Mouse (Mus musculus) midbrain, embryonic 16.5 days (tissue): ENCODE measurements around the gene Flad1. TPM values are rescaled to one million over a fixed set of nuclear protein-coding genes. Genes with fewer than 3 reads are reported as not detected.

Experiments
- ATAC-seq: fragments of 200-750 bp; cut with Nextera tagmentation; 2 replicates; pipeline ENCODE4 v1.8.0; 2017; ENCODE audit warnings: moderate TSS enrichment
- H3K27ac ChIP-seq: fragments of 300-500 bp; sonication (generic); 2 replicates; pipeline ENCODE4 v1.5.1; 2014; ENCODE audit warnings: mild to moderate bottlenecking, low read length, mixed read lengths
- H3K27me3 ChIP-seq: fragments of 300-500 bp; sonication (generic); 2 replicates; pipeline ENCODE4 v1.6.1; 2014; ENCODE audit warnings: low read depth, low read length, mixed read lengths; ENCODE audit not compliant: control insufficient read depth, insufficient read depth
- H3K36me3 ChIP-seq: fragments of 300-500 bp; sonication (generic); 2 replicates; pipeline ENCODE4 v1.6.1; 2014; ENCODE audit warnings: mild to moderate bottlenecking, low read length, moderate library complexity, mixed read lengths; ENCODE audit not compliant: control insufficient read depth, insufficient read depth
- H3K4me1 ChIP-seq: fragments of 300-500 bp; sonication (generic); 2 replicates; pipeline ENCODE4 v1.6.1; 2014; ENCODE audit warnings: mild to moderate bottlenecking, low read length, mixed read lengths; ENCODE audit not compliant: control insufficient read depth, insufficient read depth
- H3K4me2 ChIP-seq: fragments of 300-500 bp; sonication (generic); 2 replicates; pipeline ENCODE4 v1.6.1; 2014; ENCODE audit warnings: mild to moderate bottlenecking, low read length, mixed read lengths
- H3K4me3 ChIP-seq: fragments of 300-500 bp; sonication (generic); 2 replicates; pipeline ENCODE4 v1.5.1; 2014; ENCODE audit warnings: low read depth, mild to moderate bottlenecking, low read length, moderate library complexity, mixed read lengths
- H3K9ac ChIP-seq: fragments of 300-500 bp; sonication (generic); 2 replicates; pipeline ENCODE4 v1.6.1; 2014; ENCODE audit warnings: low read depth, low read length, mixed read lengths
- H3K9me3 ChIP-seq: fragments of 300-500 bp; sonication (generic); replicated peaks from 2 replicates; pipeline ENCODE4 v1.6.1; 2014; ENCODE audit warnings: mild to moderate bottlenecking, low read length, mixed read lengths; ENCODE audit not compliant: control insufficient read depth, poor library complexity, severe bottlenecking
- WGBS: fragments of 180-500 bp; shearing (Covaris S2); extraction: QIAGEN DNeasy Blood & Tissue Kit; methylation state at CpG from one replicate; pipeline ENCODE4 v1.1.7; 2014; 5-methylcytosine and 5-hydroxymethylcytosine counted together
- polyA plus RNA-seq: library from polyadenylated mRNA; unstranded; fragments of >200 nt; fragmentation: Nextera tagmentation; extraction: Ambion mirVana; gene quantifications from 2 replicates; pipeline ENCODE4 v1.2.1, GENCODE M21; 2015

Gene Flad1
- 35.4 and 39.1 TPM in 2 replicates for polyA plus RNA-seq

DNA sequence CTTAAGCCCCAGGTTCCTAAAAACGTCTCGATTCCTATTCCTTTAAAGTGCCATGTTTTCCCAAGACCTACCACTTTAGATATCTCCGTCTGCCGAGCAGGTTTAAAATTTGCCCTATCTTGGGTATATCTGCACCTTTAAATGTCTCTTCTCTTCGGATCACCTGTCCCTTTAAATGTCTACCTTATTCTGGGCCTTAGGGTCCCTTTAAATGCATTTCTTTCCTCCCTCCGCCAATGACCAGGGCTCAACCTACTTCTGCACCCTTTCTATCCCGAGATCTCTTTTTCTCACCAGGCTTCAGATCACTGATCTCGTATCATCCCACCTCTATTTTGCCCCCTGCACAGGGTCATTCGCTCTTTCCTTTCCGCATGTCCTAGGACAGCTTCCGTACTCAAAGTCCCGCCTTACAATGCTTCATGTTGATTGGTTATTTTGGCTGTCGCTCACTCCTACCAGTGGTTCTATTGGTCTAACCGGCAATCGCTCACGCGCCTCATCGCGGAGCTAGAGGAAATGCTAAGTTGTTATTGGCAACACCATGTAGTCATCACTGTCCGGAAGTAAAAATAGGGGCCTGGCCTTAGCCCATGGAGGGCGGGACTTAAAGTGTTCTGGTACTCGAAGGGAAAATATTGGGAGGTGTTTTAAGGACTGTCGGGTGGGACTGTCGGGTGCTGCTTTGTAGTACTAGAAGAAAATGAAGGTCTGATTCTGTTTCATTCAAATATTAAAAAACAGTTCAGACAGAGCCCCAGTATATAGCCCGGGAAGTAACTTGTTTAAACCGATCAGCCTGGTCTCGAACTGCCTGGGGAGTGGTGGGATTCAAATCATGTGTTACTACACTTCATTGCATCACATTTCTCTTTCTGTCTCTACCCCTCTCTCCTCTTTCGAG, at the start of gene Flad1:
Flad1 (minus strand) TSS at position 381 of the 904 bp plus-strand sequence.
- Histone ChIP-seq H3K27me3 (no peaks in the 10 kb centered on the region), H3K4me1 (peaks cover 11% of the 10 kb centered on the region), H3K27ac (peak within 1 kb of the TSS; percentile 65), H3K4me3 (peak within 1 kb of the TSS; percentile 48), H3K9me3 (no peaks in the 10 kb centered on the region), H3K4me2 (peak within 1 kb of the TSS; percentile 85), H3K36me3 (peaks cover 10% of the 10 kb centered on the region; the same call in 1 of the 2 replicates), H3K9ac (peak within 1 kb of the TSS; percentile 65)
- WGBS, result 6% methylated on average over 28 of the region's 28 CpGs
- ATAC-seq, result peak; percentile 100

- Histone ChIP-seq H3K27me3 (no peaks in the 10 kb centered on the region), H3K4me3 (peak overlapping the region; percentile 84), H3K36me3 (no peaks in the 10 kb centered on the region), H3K4me1 (peaks cover 17% of the 10 kb centered on the region), H3K27ac (peak overlapping the region; percentile 95), H3K9me3 (no peaks in the 10 kb centered on the region), H3K4me2 (peak overlapping the region; percentile 71), H3K9ac (peak overlapping the region; percentile 91)
- 1% methylated on average over 33 of the region's 36 CpGs for WGBS
- peak; percentile 86 for ATAC-seq
Measured at GRCm38 (mm10) chr3:89458965-89459807, 47.5 kb upstream of the Flad1 start.

DNA sequence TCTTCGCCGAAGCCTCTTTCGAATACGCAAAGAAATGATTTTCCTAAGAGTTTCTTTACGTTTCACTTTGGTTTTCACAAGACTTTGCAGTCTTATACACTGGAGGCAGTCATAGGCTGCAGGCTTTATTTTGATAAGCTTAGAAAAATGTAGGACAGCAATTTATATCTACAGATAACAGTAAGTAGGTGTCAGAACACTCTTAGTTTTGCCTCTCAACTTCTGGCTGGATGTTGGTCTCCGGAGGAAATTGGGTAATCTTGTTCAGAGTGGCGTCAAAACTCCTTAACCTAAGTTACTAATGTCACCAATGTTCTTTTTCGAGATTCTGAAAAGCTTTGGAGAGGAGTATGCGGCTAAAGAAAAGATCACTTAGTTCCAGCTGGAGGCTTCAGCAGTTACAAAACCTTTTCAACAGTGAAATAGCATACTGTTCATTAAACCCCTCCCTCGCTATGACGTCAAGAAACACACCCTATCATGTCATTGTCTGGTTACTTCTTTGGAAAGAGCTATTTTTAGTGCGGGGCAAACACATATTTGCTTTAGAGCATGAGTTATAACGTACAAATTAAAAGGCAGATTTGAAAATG, 46.8 kb upstream of the Flad1 start:
- H3K4me1 ChIP-seq, result peaks cover 17% of the 10 kb centered on the region
- H3K4me2 ChIP-seq, result peak overlapping the region; percentile 71
- H3K9ac ChIP-seq, result no peak overlapping the region
- no peaks in the 10 kb centered on the region for H3K27me3 ChIP-seq
- WGBS, result 47% methylated on average over 13 of the region's 13 CpGs
- no peaks in the 10 kb centered on the region for H3K36me3 ChIP-seq
- H3K4me3 ChIP-seq, result peak overlapping the region; percentile 84
- H3K9me3 ChIP-seq, result no peaks in the 10 kb centered on the region
- ATAC-seq, result peak; percentile 59
- H3K27ac ChIP-seq, result peak overlapping the region; percentile 95

- no peak for ATAC-seq
- WGBS, result 31% methylated on average over 10 of the region's 10 CpGs
- Histone ChIP-seq H3K4me3 (no peak overlapping the region), H3K27me3 (no peaks in the 10 kb centered on the region), H3K4me1 (peaks cover 20% of the 10 kb centered on the region), H3K9ac (no peak overlapping the region), H3K4me2 (no peak overlapping the region), H3K9me3 (no peaks in the 10 kb centered on the region), H3K27ac (no peak overlapping the region), H3K36me3 (no peaks in the 10 kb centered on the region)
Measured at GRCm38 (mm10) chr3:89456726-89457665, 45.3 kb upstream of the Flad1 start.

DNA sequence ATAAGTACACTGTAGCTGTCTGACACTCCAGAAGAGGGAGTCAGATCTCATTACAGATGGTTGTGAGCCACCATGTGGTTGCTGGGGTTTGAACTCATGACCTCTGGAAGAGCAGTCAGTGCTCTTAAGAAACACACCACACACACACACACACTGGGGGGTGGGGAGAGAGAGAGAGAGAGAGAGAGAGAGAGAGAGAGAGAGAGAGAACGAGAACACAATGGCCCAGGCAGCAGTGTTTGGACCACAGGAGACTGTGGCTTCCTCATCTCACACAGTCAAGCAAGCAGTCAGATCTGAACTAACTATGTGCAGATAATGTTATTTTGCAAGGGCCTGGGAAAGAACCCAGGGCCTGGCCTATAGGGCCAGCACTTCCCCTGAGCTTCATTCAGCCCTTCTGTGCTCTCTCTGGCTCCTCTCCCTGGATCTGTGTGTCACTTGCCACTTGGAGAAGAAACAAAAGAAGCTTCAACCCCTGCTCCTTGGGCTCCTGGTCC, 44.2 kb upstream of the Flad1 start:
- no peak overlapping the region for H3K27ac ChIP-seq
- H3K9ac ChIP-seq, result no peak overlapping the region
- peaks cover 24% of the 10 kb centered on the region for H3K4me1 ChIP-seq
- no peaks in the 10 kb centered on the region for H3K27me3 ChIP-seq
- WGBS, result 42% methylated on average over 1 of the region's 1 CpGs
- ATAC-seq, result no peak
- no peak overlapping the region for H3K4me2 ChIP-seq
- H3K4me3 ChIP-seq, result no peak overlapping the region
- no peaks in the 10 kb centered on the region for H3K36me3 ChIP-seq
- no peaks in the 10 kb centered on the region for H3K9me3 ChIP-seq

DNA sequence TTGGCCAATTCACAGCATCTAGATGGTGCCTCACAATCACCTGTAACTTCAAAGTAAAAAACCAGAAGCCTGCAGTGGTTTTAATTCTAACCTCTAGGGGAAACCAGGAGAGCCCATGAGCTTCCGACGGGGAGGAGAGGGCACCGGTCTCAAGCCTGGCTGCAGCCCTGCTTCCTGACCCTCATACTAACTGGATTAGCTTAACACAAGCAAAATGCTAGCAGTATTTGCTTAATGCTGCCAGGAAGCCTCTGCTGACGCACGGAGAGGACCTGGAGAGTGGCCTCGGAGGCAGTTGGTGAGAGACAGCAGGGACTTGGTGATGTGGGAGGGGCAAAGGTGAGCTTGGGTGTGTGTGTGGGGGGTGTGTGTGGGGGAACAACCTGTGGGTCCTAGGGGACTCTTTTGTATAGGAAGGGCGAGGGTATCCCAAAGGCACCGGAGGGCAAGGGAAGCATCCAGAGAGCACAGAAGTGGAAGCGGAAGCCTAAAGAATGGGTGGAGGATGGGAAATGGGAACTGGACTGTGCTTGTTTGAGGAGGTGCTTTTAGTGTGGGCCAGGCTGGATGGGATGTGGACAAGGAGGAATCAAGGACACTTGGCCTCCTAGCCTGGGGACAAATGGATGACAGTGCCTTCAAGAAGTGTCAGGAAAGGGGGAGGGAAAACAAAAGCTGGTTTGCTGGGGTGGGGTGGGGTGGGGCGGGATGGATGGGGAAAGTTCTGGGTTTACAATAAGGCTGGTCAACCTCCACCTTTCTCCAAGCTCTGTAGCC, 42.9 kb upstream of the Flad1 start, which contains the start of gene Pmvk:
Pmvk (plus strand) TSS at position 141 of the 777 bp plus-strand sequence.
- H3K36me3 ChIP-seq, result no peaks in the 10 kb centered on the region
- peaks cover 11% of the 10 kb centered on the region for H3K4me1 ChIP-seq
- no peak within 1 kb of the TSS for H3K4me3 ChIP-seq
- 59% methylated on average over 10 of the region's 10 CpGs for WGBS
- no peak within 1 kb of the TSS for H3K27ac ChIP-seq
- no peaks in the 10 kb centered on the region for H3K27me3 ChIP-seq
- no peak within 1 kb of the TSS for H3K4me2 ChIP-seq
- H3K9ac ChIP-seq, result no peak within 1 kb of the TSS
- ATAC-seq, result no peak
- H3K9me3 ChIP-seq, result no peaks in the 10 kb centered on the region

DNA sequence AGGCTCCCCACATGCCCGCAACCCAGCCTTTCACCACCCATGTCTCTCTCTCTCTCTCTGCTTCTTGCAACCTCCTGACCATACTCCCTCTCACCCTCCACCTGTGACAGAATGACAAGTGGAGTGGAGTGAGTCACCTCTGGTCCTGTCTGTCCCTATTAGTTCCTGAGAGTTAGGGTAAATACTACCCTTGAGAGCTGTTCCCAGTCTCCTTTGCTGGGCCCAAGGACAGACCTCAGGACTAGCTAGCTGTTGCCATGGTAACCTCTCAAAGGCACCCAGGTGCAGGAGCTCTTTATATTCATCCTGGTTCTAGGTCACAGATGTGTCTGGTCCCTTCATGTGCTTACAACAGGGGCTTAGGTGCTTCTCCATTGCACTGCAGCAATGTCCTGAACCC, 40.2 kb upstream of the Flad1 start:
- Histone ChIP-seq H3K9me3 (no peaks in the 10 kb centered on the region), H3K27me3 (no peaks in the 10 kb centered on the region), H3K4me3 (no peak overlapping the region), H3K4me1 (peaks cover 6% of the 10 kb centered on the region; the same call in 1 of the 2 replicates), H3K9ac (no peak overlapping the region; the same call in 1 of the 2 replicates), H3K27ac (no peak overlapping the region), H3K4me2 (no peak overlapping the region), H3K36me3 (no peaks in the 10 kb centered on the region)
- ATAC-seq, result no peak
- 95% methylated on average over 1 of the region's 1 CpGs for WGBS
